Mouse (Mus musculus): ENCODE measurements around the gene Obscn. TPM values are rescaled to one million over a fixed set of nuclear protein-coding genes. Genes with fewer than 3 reads are reported as not detected.

Gene Obscn
- 0.24 and 0.28 TPM in 2 replicates for polyA plus RNA-seq (2015; fragmentation: Nextera tagmentation; extraction: Ambion mirVana)

GRCm38 (mm10) chr11:59135904-59136452, at the start of gene Obscn:
Gene Obscn, minus strand, starts transcription at chr11:59136402.
- DNase-seq (ENCODE audit: low spot score) = no peak
- Histone ChIP-seq H3K36me3 (ENCODE audit: control insufficient read depth, insufficient read depth, low read length) (no peaks in the 10 kb centered on the region), H3K27me3 (ENCODE audit: control insufficient read depth, insufficient read depth, low read length) (peaks cover 14% of the 10 kb centered on the region; the same call in 1 of the 2 replicates), H3K4me1 (replicated peaks; ENCODE audit: control insufficient read depth, insufficient read depth) (no peaks in the 10 kb centered on the region), H3K4me3 (ENCODE audit: low read depth, low read length) (peak within 1 kb of the TSS; percentile 10; the same call in 1 of the 2 replicates), H3K4me2 (replicated peaks; ENCODE audit: low read depth) (peak within 1 kb of the TSS; percentile 35), H3K27ac (replicated peaks) (no peak within 1 kb of the TSS), H3K9ac (ENCODE audit: low read length) (no peak within 1 kb of the TSS), H3K9me3 (ENCODE audit: control insufficient read depth, low read length) (no peaks in the 10 kb centered on the region)
- TF ChIP-seq CTCF (IDR thresholded peaks at IDR 0.05; ENCODE audit: low read depth) (no peak), EP300 (optimal IDR thresholded peaks at IDR 0.05) (no peak)
- WGBS = 18% methylated on average over 43 of the region's 44 CpGs
- ATAC-seq (ENCODE audit: low FRiP score, low TSS enrichment) = no peak

- no peak for DNase-seq (ENCODE audit: low spot score)
- TF ChIP-seq CTCF (IDR thresholded peaks at IDR 0.05; ENCODE audit: low read depth) (no peak), EP300 (optimal IDR thresholded peaks at IDR 0.05) (no peak)
- Histone ChIP-seq H3K9me3 (ENCODE audit: control insufficient read depth, low read length) (no peaks in the 10 kb centered on the region), H3K27me3 (ENCODE audit: control insufficient read depth, insufficient read depth, low read length) (no peaks in the 10 kb centered on the region), H3K4me2 (replicated peaks; ENCODE audit: low read depth) (no peak overlapping the region), H3K27ac (replicated peaks) (no peak overlapping the region), H3K9ac (ENCODE audit: low read length) (no peak overlapping the region), H3K4me1 (replicated peaks; ENCODE audit: control insufficient read depth, insufficient read depth) (peaks cover 9% of the 10 kb centered on the region), H3K4me3 (ENCODE audit: low read depth, low read length) (no peak overlapping the region), H3K36me3 (ENCODE audit: control insufficient read depth, insufficient read depth, low read length) (peaks cover 13% of the 10 kb centered on the region)
- ATAC-seq (ENCODE audit: low FRiP score, low TSS enrichment) = no peak
- 79% methylated on average over 5 of the region's 5 CpGs for WGBS
Observed at GRCm38 (mm10) chr11:59185490-59185889, 49.3 kb upstream of the Obscn start.

- Histone ChIP-seq H3K27ac (replicated peaks) (peak overlapping the region; percentile 81), H3K4me2 (replicated peaks; ENCODE audit: low read depth) (no peak overlapping the region), H3K4me3 (ENCODE audit: low read depth, low read length) (no peak overlapping the region), H3K9ac (ENCODE audit: low read length) (peak overlapping the region; percentile 35; the same call in 1 of the 2 replicates), H3K9me3 (ENCODE audit: control insufficient read depth, low read length) (no peaks in the 10 kb centered on the region), H3K36me3 (ENCODE audit: control insufficient read depth, insufficient read depth, low read length) (peaks cover 13% of the 10 kb centered on the region), H3K27me3 (ENCODE audit: control insufficient read depth, insufficient read depth, low read length) (no peaks in the 10 kb centered on the region), H3K4me1 (replicated peaks; ENCODE audit: control insufficient read depth, insufficient read depth) (peaks cover 7% of the 10 kb centered on the region)
- DNase-seq (ENCODE audit: low spot score) = peak; percentile 80
- ATAC-seq (ENCODE audit: low FRiP score, low TSS enrichment) = peak; percentile 69
- TF ChIP-seq CTCF (IDR thresholded peaks at IDR 0.05; ENCODE audit: low read depth) (peak; percentile 89), EP300 (optimal IDR thresholded peaks at IDR 0.05) (no peak)
- WGBS = 20% methylated on average over 3 of the region's 3 CpGs
Observed at GRCm38 (mm10) chr11:59183821-59184220, 47.6 kb upstream of the Obscn start.

GRCm38 (mm10) chr11:59182864-59183331, 46.7 kb upstream of the Obscn start, which contains the start of gene Gjc2:
Gene Gjc2, minus strand, starts transcription at chr11:59183213.
- peak within 1 kb of the TSS; percentile 41 for H3K9ac ChIP-seq (ENCODE audit: low read length)

GRCm38 (mm10) chr11:59176921-59177320, 40.7 kb upstream of the Obscn start:
- H3K4me2 ChIP-seq (replicated peaks; ENCODE audit: low read depth) = peak overlapping the region; percentile 38
- DNase-seq (ENCODE audit: low spot score) = no peak
- H3K9me3 ChIP-seq (ENCODE audit: control insufficient read depth, low read length) = no peaks in the 10 kb centered on the region
- H3K4me1 ChIP-seq (replicated peaks; ENCODE audit: control insufficient read depth, insufficient read depth) = no peaks in the 10 kb centered on the region
- peak overlapping the region; percentile 35; the same call in 1 of the 2 replicates for H3K9ac ChIP-seq (ENCODE audit: low read length)
- peak overlapping the region; percentile 13 for H3K4me3 ChIP-seq (ENCODE audit: low read depth, low read length)
- no peaks in the 10 kb centered on the region for H3K36me3 ChIP-seq (ENCODE audit: control insufficient read depth, insufficient read depth, low read length)
- 13% methylated on average over 22 of the region's 34 CpGs for WGBS
- peaks cover 19% of the 10 kb centered on the region for H3K27me3 ChIP-seq (ENCODE audit: control insufficient read depth, insufficient read depth, low read length)
- no peak overlapping the region for H3K27ac ChIP-seq (replicated peaks)
- ATAC-seq (ENCODE audit: low FRiP score, low TSS enrichment) = no peak
- TF ChIP-seq CTCF (IDR thresholded peaks at IDR 0.05; ENCODE audit: low read depth) = no peak
- no peak for TF ChIP-seq EP300 (optimal IDR thresholded peaks at IDR 0.05)

More at GRCm38 (mm10) chr11:59182864-59183331, 46.7 kb upstream of the Obscn start, which contains the start of gene Gjc2:
- Histone ChIP-seq H3K27me3 (ENCODE audit: control insufficient read depth, insufficient read depth, low read length) (peaks cover 4% of the 10 kb centered on the region), H3K4me3 (ENCODE audit: low read depth, low read length) (peak within 1 kb of the TSS; percentile 19), H3K4me1 (replicated peaks; ENCODE audit: control insufficient read depth, insufficient read depth) (peaks cover 7% of the 10 kb centered on the region), H3K36me3 (ENCODE audit: control insufficient read depth, insufficient read depth, low read length) (peaks cover 13% of the 10 kb centered on the region), H3K27ac (replicated peaks) (peak within 1 kb of the TSS; percentile 81), H3K9me3 (ENCODE audit: control insufficient read depth, low read length) (no peaks in the 10 kb centered on the region), H3K4me2 (replicated peaks; ENCODE audit: low read depth) (peak within 1 kb of the TSS; percentile 29)
- no peak for DNase-seq (ENCODE audit: low spot score)
- WGBS = 37% methylated on average over 3 of the region's 3 CpGs
- ATAC-seq (ENCODE audit: low FRiP score, low TSS enrichment) = peak; percentile 16; the same call in 1 of the 2 replicates
- TF ChIP-seq EP300 (optimal IDR thresholded peaks at IDR 0.05) (no peak), CTCF (IDR thresholded peaks at IDR 0.05; ENCODE audit: low read depth) (peak; percentile 25; the same call in 1 of the 2 replicates)

GRCm38 (mm10) chr11:59176475-59176874, 40.3 kb upstream of the Obscn start:
- Histone ChIP-seq H3K9ac (ENCODE audit: low read length) (peak overlapping the region; percentile 35; the same call in 1 of the 2 replicates), H3K27me3 (ENCODE audit: control insufficient read depth, insufficient read depth, low read length) (peaks cover 19% of the 10 kb centered on the region)

More at GRCm38 (mm10) chr11:59176475-59176874, 40.3 kb upstream of the Obscn start:
- Histone ChIP-seq H3K4me1 (replicated peaks; ENCODE audit: control insufficient read depth, insufficient read depth) (no peaks in the 10 kb centered on the region), H3K4me3 (ENCODE audit: low read depth, low read length) (peak overlapping the region; percentile 13), H3K27ac (replicated peaks) (no peak overlapping the region), H3K36me3 (ENCODE audit: control insufficient read depth, insufficient read depth, low read length) (no peaks in the 10 kb centered on the region), H3K9me3 (ENCODE audit: control insufficient read depth, low read length) (no peaks in the 10 kb centered on the region), H3K4me2 (replicated peaks; ENCODE audit: low read depth) (peak overlapping the region; percentile 38)
- ATAC-seq (ENCODE audit: low FRiP score, low TSS enrichment) = no peak
- WGBS = 4% methylated on average over 47 of the region's 48 CpGs
- no peak for DNase-seq (ENCODE audit: low spot score)
- TF ChIP-seq EP300 (optimal IDR thresholded peaks at IDR 0.05) = no peak
- TF ChIP-seq CTCF (IDR thresholded peaks at IDR 0.05; ENCODE audit: low read depth) = no peak
